1 mouse cellular context compared by ENCODE assay signal in genomic region chr6:17694550-17694951, GRCm38 (mm10).
TF ChIP-seq lines count a peak whose summit lies in the region.

No protein-coding gene starts in this region.

TF ChIP-seq in CH12.LX, 34 proteins besides CTCF, POLR2A, EP300 and RAD21 (continued from another document):
- TF ChIP-seq ZKSCAN1 (IDR thresholded peaks at IDR 0.05; ENCODE audit: borderline replicate concordance, low read depth, low read length) (no peak), PAX5 (IDR thresholded peaks at IDR 0.05; ENCODE audit: low read length) (no peak), NELFE (IDR thresholded peaks at IDR 0.05; ENCODE audit: low read depth, low read length) (no peak)
